Mouse (Mus musculus) embryonic stem cell, embryonic (primary cell): ENCODE measurements around the gene Grm1.

ENCODE experiments used
- CTCF ChIA-PET, 4 experiments: fragments of 300-600 bp in 2 of 4; fragments of 350-600 bp in 2 of 4; sonication (Branson Sonifier 250); formaldehyde crosslinking; loops; one replicate each; lab custom pipeline; 2022; ENCODE audit warnings: inconsistent platforms in 2 of 4; lab: Charles Lee
- POLR2A ChIA-PET, 4 experiments: fragments of 300-600 bp in 2 of 4; fragments of 350-600 bp in 2 of 4; sonication (Branson Sonifier 250); formaldehyde crosslinking; loops; one replicate each; lab custom pipeline; 2022; ENCODE audit warnings: antibody characterized with exemption in 4 of 4, inconsistent platforms in 1 of 4; lab: Charles Lee

Grm1 gene

GRCm38 (mm10) chr10:11013653-11014052 is 68.5 kb downstream of the Grm1 start:
- ChIA-PET POLR2A (no interaction called here), CTCF (no interaction called here)

- CTCF ChIA-PET, result no interaction called here
- POLR2A ChIA-PET, result no interaction called here
Observed at GRCm38 (mm10) chr10:10996766-10997165, 85.4 kb downstream of the Grm1 start.

GRCm38 (mm10) chr10:10991708-10992107 is 90.4 kb downstream of the Grm1 start:
- CTCF ChIA-PET, result no interaction called here
- POLR2A ChIA-PET, result no interaction called here

GRCm38 (mm10) chr10:10971311-10971710 is 110.8 kb downstream of the Grm1 start:
- POLR2A ChIA-PET, result no interaction called here
- CTCF ChIA-PET, result no interaction called here

- ChIA-PET CTCF (interaction anchor here in 1 of 4 experiments (0.5 kb wide), 1 partner anchor 225 kb away, joined by 3 read pairs; no protein-coding TSS in a partner anchor), POLR2A (no interaction called here)
Observed at GRCm38 (mm10) chr10:10964490-10965150, 117.5 kb downstream of the Grm1 start.

- ChIA-PET POLR2A (no interaction called here), CTCF (no interaction called here)
Observed at GRCm38 (mm10) chr10:10950557-10950956, 131.6 kb downstream of the Grm1 start.

- CTCF ChIA-PET, result no interaction called here
- POLR2A ChIA-PET, result no interaction called here
Observed at GRCm38 (mm10) chr10:10949172-10949571, 133.0 kb downstream of the Grm1 start.

- ChIA-PET POLR2A (interaction anchor here in 1 of 4 experiments (0.8 kb wide), 1 partner anchor 15 kb away, joined by 3 read pairs; no protein-coding TSS in a partner anchor), CTCF (no interaction called here)
Observed at GRCm38 (mm10) chr10:10947531-10947930, 134.6 kb downstream of the Grm1 start.

- ChIA-PET CTCF (no interaction called here), POLR2A (no interaction called here)
Observed at GRCm38 (mm10) chr10:10944003-10944402, 138.2 kb downstream of the Grm1 start.

GRCm38 (mm10) chr10:10942248-10942647 is 139.9 kb downstream of the Grm1 start:
- CTCF ChIA-PET, result no interaction called here
- POLR2A ChIA-PET, result no interaction called here

GRCm38 (mm10) chr10:10935806-10936205 is 146.3 kb downstream of the Grm1 start:
- POLR2A ChIA-PET, result no interaction called here
- CTCF ChIA-PET, result no interaction called here

GRCm38 (mm10) chr10:10929672-10930071 is 152.5 kb downstream of the Grm1 start:
- ChIA-PET CTCF (no interaction called here), POLR2A (no interaction called here)

- ChIA-PET POLR2A (interaction anchor here in 1 of 4 experiments (0.7 kb wide), 1 partner anchor 8 kb away, joined by 3 read pairs; no protein-coding TSS in a partner anchor), CTCF (interaction anchor here in 1 of 4 experiments (0.5 kb wide), 1 partner anchor 67 kb away, joined by 3 read pairs; no protein-coding TSS in a partner anchor)
Observed at GRCm38 (mm10) chr10:10928798-10929366, 153.3 kb downstream of the Grm1 start.

GRCm38 (mm10) chr10:10917857-10918399 is 164.2 kb downstream of the Grm1 start:
- ChIA-PET CTCF (no interaction called here), POLR2A (no interaction called here)

GRCm38 (mm10) chr10:10913621-10914020 is 168.5 kb downstream of the Grm1 start:
- ChIA-PET POLR2A (no interaction called here), CTCF (no interaction called here)

GRCm38 (mm10) chr10:10890221-10890620 is 191.9 kb downstream of the Grm1 start:
- POLR2A ChIA-PET, result no interaction called here
- CTCF ChIA-PET, result no interaction called here

GRCm38 (mm10) chr10:10888521-10888920 is 193.6 kb downstream of the Grm1 start:
- ChIA-PET CTCF (no interaction called here), POLR2A (no interaction called here)

GRCm38 (mm10) chr10:10884992-10885391 is 197.2 kb downstream of the Grm1 start:
- ChIA-PET POLR2A (no interaction called here), CTCF (no interaction called here)

GRCm38 (mm10) chr10:10872142-10872541 is 210.0 kb downstream of the Grm1 start:
- ChIA-PET CTCF (no interaction called here), POLR2A (no interaction called here)

- POLR2A ChIA-PET, result interaction anchor here in 2 of 4 experiments (0.6 to 0.9 kb wide), 2 partner anchors 9 to 14 kb away, joined by 3 to 4 read pairs; no protein-coding TSS in a partner anchor
- CTCF ChIA-PET, result no interaction called here
Observed at GRCm38 (mm10) chr10:10870271-10870670, 211.9 kb downstream of the Grm1 start.

GRCm38 (mm10) chr10:10866278-10866677 is 215.9 kb downstream of the Grm1 start:
- CTCF ChIA-PET, result no interaction called here
- POLR2A ChIA-PET, result interaction anchor here in 1 of 4 experiments (0.7 kb wide), 1 partner anchor 164 kb away, joined by 4 read pairs; no protein-coding TSS in a partner anchor
